Mouse (Mus musculus) CH12.LX (cell line): ENCODE results near the gene Spin1. TPM values are rescaled to one million over a fixed set of nuclear protein-coding genes. Genes with fewer than 3 reads are reported as not detected.

ENCODE experiments used
- DNase-seq: peaks from one replicate; pipeline ENCODE4 v3.0.0-alpha.2; 2013; ENCODE audit errors: extremely low read depth
- H3K27ac ChIP-seq: 2 replicates; pipeline ENCODE4 v1.5.1; 2012; ENCODE audit warnings: low read depth, mild to moderate bottlenecking, control low read depth, moderate library complexity; ENCODE audit not compliant: insufficient read depth
- H3K27me3 ChIP-seq: replicated peaks from 2 replicates; pipeline ENCODE3; 2012; ENCODE audit warnings: inconsistent platforms
- H3K36me3 ChIP-seq, 2 experiments: replicated peaks in 1 of 2; 2 replicates each; pipeline versions ENCODE3 to v1.6.1; 2012; ENCODE audit warnings: inconsistent platforms in 1 of 2, low read length in 1 of 2, mild to moderate bottlenecking in 1 of 2, mixed read lengths in 1 of 2, moderate library complexity in 1 of 2; ENCODE audit not compliant: control insufficient read depth in 1 of 2, insufficient read depth in 1 of 2
- H3K4me1 ChIP-seq, 2 experiments: 2 replicates each; pipeline ENCODE4 v1.6.1; 2012; ENCODE audit warnings: inconsistent platforms in 1 of 2, moderate library complexity in 1 of 2; ENCODE audit not compliant: insufficient read depth in 2 of 2, control insufficient read depth in 1 of 2
- H3K4me2 ChIP-seq: 2 replicates; pipeline ENCODE4 v1.6.1; 2012; ENCODE audit warnings: low read depth, mild to moderate bottlenecking, control low read depth; ENCODE audit not compliant: poor library complexity, insufficient read depth, severe bottlenecking
- H3K4me3 ChIP-seq, 3 experiments: fragments of 150-350 bp in 1 of 3; sonication (generic) in 1 of 3; replicated peaks in 1 of 3; 2 replicates each; pipeline versions ENCODE3 to v1.5.1; 2011 to 2012; ENCODE audit warnings: low read depth in 2 of 3, low read length in 2 of 3, mild to moderate bottlenecking in 2 of 3, moderate library complexity in 2 of 3, control low read depth in 1 of 3, improper control_type of control experiment in 1 of 3, inconsistent platforms in 1 of 3, mixed read lengths in 1 of 3; ENCODE audit not compliant: poor library complexity in 1 of 3
- H3K79me2 ChIP-seq: replicated peaks from 2 replicates; pipeline ENCODE4 v1.6.1; 2012; ENCODE audit warnings: mild to moderate bottlenecking, moderate library complexity; ENCODE audit not compliant: control insufficient read depth, poor library complexity, insufficient read depth, severe bottlenecking; ENCODE audit errors: extremely low read depth
- H3K9ac ChIP-seq: 2 replicates; pipeline ENCODE4 v1.6.1; 2012; ENCODE audit warnings: low read depth, mild to moderate bottlenecking, control low read depth, moderate library complexity; ENCODE audit not compliant: insufficient read depth
- H3K9me3 ChIP-seq: replicated peaks from 2 replicates; pipeline ENCODE3; 2012; ENCODE audit warnings: low read length, inconsistent platforms, mixed read lengths
- BHLHE40 ChIP-seq: IDR thresholded peaks from 2 replicates; pipeline ENCODE4 v1.6.1; 2011; ENCODE audit warnings: mild to moderate bottlenecking, low read depth, low read length, improper control_type of control experiment
- IRF4 ChIP-seq: IDR thresholded peaks from 2 replicates; pipeline ENCODE4 v1.6.1; 2014; ENCODE audit warnings: low read depth, mild to moderate bottlenecking, inconsistent platforms, low read length, improper control_type of control experiment
- JUN ChIP-seq: IDR thresholded peaks from 2 replicates; pipeline ENCODE4 v1.6.1; 2011; ENCODE audit warnings: low read depth, mild to moderate bottlenecking, low read length, improper control_type of control experiment, moderate library complexity; ENCODE audit not compliant: insufficient read depth
- KAT2A ChIP-seq: IDR thresholded peaks from 2 replicates; pipeline ENCODE4 v1.6.1; 2012; ENCODE audit warnings: low read length, improper control_type of control experiment, inconsistent platforms; ENCODE audit not compliant: insufficient replicate concordance
- MAFK ChIP-seq: IDR thresholded peaks from 2 replicates; pipeline ENCODE4 v1.6.1; 2011; ENCODE audit warnings: low read length, improper control_type of control experiment; ENCODE audit not compliant: insufficient replicate concordance
- MXI1 ChIP-seq: IDR thresholded peaks from 2 replicates; pipeline ENCODE4 v1.6.1; 2011; ENCODE audit warnings: mild to moderate bottlenecking, low read depth, low read length, improper control_type of control experiment
- MYC ChIP-seq: IDR thresholded peaks from 2 replicates; pipeline ENCODE4 v1.6.1; 2011; ENCODE audit warnings: low read depth, mild to moderate bottlenecking, improper control_type of control experiment, low read length
- NELFE ChIP-seq: IDR thresholded peaks from 2 replicates; pipeline ENCODE4 v1.6.1; 2011; ENCODE audit warnings: low read depth, low read length, improper control_type of control experiment
- RAD21 ChIP-seq: IDR thresholded peaks from 2 replicates; pipeline ENCODE4 v1.6.1; 2011; ENCODE audit warnings: low read depth, mild to moderate bottlenecking, low read length, improper control_type of control experiment, moderate library complexity
- RCOR1 ChIP-seq: conservative IDR thresholded peaks from 2 replicates; pipeline ENCODE4 v1.6.1; 2012; ENCODE audit warnings: low read depth, mild to moderate bottlenecking, inconsistent platforms, low read length, improper control_type of control experiment
- TBP ChIP-seq: conservative IDR thresholded peaks from 2 replicates; pipeline ENCODE4 v1.6.1; 2011; ENCODE audit warnings: low read depth, low read length, improper control_type of control experiment
- TCF12 ChIP-seq: IDR thresholded peaks from 2 replicates; pipeline ENCODE4 v1.6.1; 2014; ENCODE audit warnings: low read depth, mild to moderate bottlenecking, inconsistent platforms, low read length, improper control_type of control experiment
- USF1 ChIP-seq: IDR thresholded peaks from 2 replicates; pipeline ENCODE4 v1.6.1; 2014; ENCODE audit warnings: low read depth, mild to moderate bottlenecking, inconsistent platforms, low read length, improper control_type of control experiment
- ZC3H11A ChIP-seq: IDR thresholded peaks from 2 replicates; pipeline ENCODE4 v1.6.1; 2012; ENCODE audit warnings: low read depth, mild to moderate bottlenecking, inconsistent platforms, low read length, improper control_type of control experiment
- ZNF384 ChIP-seq: IDR thresholded peaks from 2 replicates; pipeline ENCODE4 v1.6.1; 2012; ENCODE audit warnings: low read depth, low read length, improper control_type of control experiment, inconsistent platforms
- dilution Hi-C: fragments of 300-500 bp; cut with MboI; formaldehyde crosslinking; loops from 2 replicates; pipeline ENCODE4 v1.14.3; 2020; ENCODE audit warnings: low sequenced_read_pairs; ENCODE audit not compliant: extremely low pct_unique_long_range_greater_than_20kb, extremely low pct_ligation_motif_present
- in situ Hi-C: fragments of 300-500 bp; cut with MboI; formaldehyde crosslinking; loops from 3 replicates; pipeline ENCODE4 v1.14.3; 2019; ENCODE audit warnings: low sequenced_read_pairs, low pct_ligation_motif_present, low pct_unique_long_range_greater_than_20kb, mixed read lengths
- polyA plus RNA-seq: library from polyadenylated mRNA; unstranded; fragments of >175 nt; gene quantifications from 2 replicates; pipeline ENCODE4 v1.2.1, GENCODE M21; 2012; ENCODE audit warnings: low read depth; ENCODE audit not compliant: insufficient read length
- total RNA-seq, 2 experiments: library from RNA; depleted of rRNA; stranded (reverse); fragments of 300-350 nt in 1 of 2; fragments of >200 nt in 1 of 2; gene quantifications; 2 replicates each; pipeline ENCODE4 v1.2.3; 2012 to 2014

Gene Spin1
- total and polyA plus RNA-seq, 3 experiments = 15.2 to 37.8 (median 25.4) TPM

- TF ChIP-seq RCOR1 (no peak), TBP (no peak), MAFK (no peak), JUN (no peak), NELFE (no peak), USF1 (no peak), TCF12 (no peak), BHLHE40 (no peak), ZC3H11A (no peak)
- Histone ChIP-seq H3K4me1 (peaks cover 0 to 4% of the 10 kb centered on the region in 2 experiments; a peak in 1 of 4 replicates), H3K27me3 (no peaks in the 10 kb centered on the region), H3K9me3 (no peaks in the 10 kb centered on the region), H3K9ac (no peak overlapping the region), H3K79me2 (no peaks in the 10 kb centered on the region), H3K4me2 (no peak overlapping the region), H3K4me3 (no peak overlapping the region), H3K36me3 (no peaks in the 10 kb centered on the region), H3K27ac (no peak overlapping the region)
- dilution Hi-C loops = no loop called here
- DNase-seq = no peak
- in situ Hi-C loops = no loop called here
Observed at GRCm38 (mm10) chr13:51052408-51052807, 48.3 kb upstream of the Spin1 start.

GRCm38 (mm10) chr13:51063024-51063423 is 37.7 kb upstream of the Spin1 start:
- H3K4me3 ChIP-seq = no peak overlapping the region
- peaks cover 4 to 20% of the 10 kb centered on the region in 2 experiments for H3K4me1 ChIP-seq
- TF ChIP-seq RAD21 (no peak), NELFE (no peak), IRF4 (no peak), MXI1 (no peak)
- no peaks in the 10 kb centered on the region for H3K36me3 ChIP-seq
- no peaks in the 10 kb centered on the region for H3K79me2 ChIP-seq
- no peak overlapping the region for H3K4me2 ChIP-seq
- no peak overlapping the region for H3K27ac ChIP-seq
- H3K9ac ChIP-seq = no peak overlapping the region
- in situ Hi-C loops = no loop called here
- no peaks in the 10 kb centered on the region for H3K27me3 ChIP-seq
- dilution Hi-C loops = no loop called here
- H3K9me3 ChIP-seq = no peaks in the 10 kb centered on the region
- no peak for DNase-seq

- Histone ChIP-seq H3K4me1 (peaks cover 4 to 20% of the 10 kb centered on the region in 2 experiments), H3K79me2 (no peaks in the 10 kb centered on the region), H3K27me3 (no peaks in the 10 kb centered on the region), H3K4me2 (no peak overlapping the region), H3K4me3 (no peak overlapping the region), H3K9me3 (no peaks in the 10 kb centered on the region), H3K36me3 (no peaks in the 10 kb centered on the region), H3K27ac (no peak overlapping the region), H3K9ac (no peak overlapping the region)
- no peak for TF ChIP-seq MYC
- TF ChIP-seq ZNF384 = peak; percentile 39; the same call in 1 of the 2 replicates
- TF ChIP-seq IRF4 = 0 out of 2 replicates have a peak, but pooled peaks have one; percentile 37
- no peak for TF ChIP-seq KAT2A
- TF ChIP-seq RAD21 = no peak
- dilution Hi-C loops = no loop called here
- in situ Hi-C loops = no loop called here
- peak; percentile 52 for DNase-seq
Observed at GRCm38 (mm10) chr13:51063721-51064120, 37.0 kb upstream of the Spin1 start.
